Mouse (Mus musculus) midbrain, embryonic 13.5 days (tissue): Measurements from ENCODE around the gene Olfr486. TPM values are rescaled to one million over a fixed set of nuclear protein-coding genes. Genes with fewer than 3 reads are reported as not detected.
"Not testable (repeated sequence)": the region's sequence is repeated elsewhere in the genome, so short reads cannot be mapped to it uniquely, and the experiment has no call there.

Experiments used
- ATAC-seq: fragments of 200-750 bp; cut with Nextera tagmentation; 2 replicates; pipeline ENCODE4 v1.8.0; 2017; ENCODE audit warnings: mild to moderate bottlenecking, moderate TSS enrichment, moderate library complexity
- H3K27ac ChIP-seq: fragments of 300-500 bp; sonication (generic); 2 replicates; pipeline ENCODE4 v1.5.1; 2015; ENCODE audit warnings: inconsistent platforms, mild to moderate bottlenecking, moderate library complexity
- H3K27me3 ChIP-seq: fragments of 300-500 bp; sonication (generic); 2 replicates; pipeline ENCODE4 v1.6.1; 2015; ENCODE audit warnings: mild to moderate bottlenecking, inconsistent platforms
- H3K36me3 ChIP-seq: fragments of 300-500 bp; sonication (generic); 2 replicates; pipeline ENCODE4 v1.6.1; 2015; ENCODE audit warnings: mild to moderate bottlenecking, inconsistent platforms
- H3K4me1 ChIP-seq: fragments of 300-500 bp; sonication (generic); replicated peaks from 2 replicates; pipeline ENCODE4 v1.6.1; 2015; ENCODE audit warnings: inconsistent platforms
- H3K4me2 ChIP-seq: fragments of 300-500 bp; sonication (generic); replicated peaks from 2 replicates; pipeline ENCODE4 v1.6.1; 2015; ENCODE audit warnings: moderate library complexity, mild to moderate bottlenecking, inconsistent platforms
- H3K4me3 ChIP-seq: fragments of 300-500 bp; sonication (generic); replicated peaks from 2 replicates; pipeline ENCODE4 v1.5.1; 2015; ENCODE audit warnings: mild to moderate bottlenecking, inconsistent platforms
- H3K9ac ChIP-seq: fragments of 300-500 bp; sonication (generic); replicated peaks from 2 replicates; pipeline ENCODE4 v1.6.1; 2015; ENCODE audit warnings: mild to moderate bottlenecking, inconsistent platforms
- H3K9me3 ChIP-seq: fragments of 300-500 bp; sonication (generic); 2 replicates; pipeline ENCODE4 v1.6.1; 2016; ENCODE audit warnings: mild to moderate bottlenecking, inconsistent platforms
- WGBS: fragments of 180-500 bp; shearing (Covaris S2); methylation state at CpG from one replicate; pipeline ENCODE4 v1.1.7; 2015; 5-methylcytosine and 5-hydroxymethylcytosine counted together
- polyA plus RNA-seq: library from polyadenylated mRNA; unstranded; fragments of >200 nt; fragmentation: Nextera tagmentation; extraction: Ambion mirVana; gene quantifications from 2 replicates; pipeline ENCODE4 v1.2.1, GENCODE M21; 2015

Gene Olfr486
- not detected in 2 replicates for polyA plus RNA-seq

DNA sequence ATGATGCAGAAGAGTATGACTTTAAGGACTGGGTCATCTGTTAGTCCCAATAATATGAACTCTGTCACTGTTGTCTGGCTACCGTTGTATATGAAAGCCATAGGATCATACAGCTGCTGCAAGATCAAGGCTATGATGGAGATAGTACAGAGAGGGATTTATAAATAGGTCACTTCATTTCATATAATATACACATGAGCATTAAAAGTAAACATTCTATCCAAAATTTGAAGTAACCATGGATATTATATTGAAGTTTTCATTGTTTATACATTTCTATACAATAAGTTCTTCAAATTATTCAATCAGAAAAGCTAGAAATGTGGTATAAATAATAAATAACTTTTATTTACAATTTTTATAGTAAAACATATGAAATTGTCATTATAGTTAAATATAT lies at the start of gene Olfr486:
TSS of gene Olfr486 (minus strand) at position 101 of the 400 bp plus-strand sequence.
- H3K4me2 ChIP-seq, H3K9ac ChIP-seq, H3K4me1 ChIP-seq, H3K27ac ChIP-seq, H3K4me3 ChIP-seq, H3K36me3 ChIP-seq, H3K9me3 ChIP-seq, ATAC-seq, H3K27me3 ChIP-seq: not testable (repeated sequence)
- WGBS = 97% methylated on average over 1 of the region's 1 CpGs

DNA sequence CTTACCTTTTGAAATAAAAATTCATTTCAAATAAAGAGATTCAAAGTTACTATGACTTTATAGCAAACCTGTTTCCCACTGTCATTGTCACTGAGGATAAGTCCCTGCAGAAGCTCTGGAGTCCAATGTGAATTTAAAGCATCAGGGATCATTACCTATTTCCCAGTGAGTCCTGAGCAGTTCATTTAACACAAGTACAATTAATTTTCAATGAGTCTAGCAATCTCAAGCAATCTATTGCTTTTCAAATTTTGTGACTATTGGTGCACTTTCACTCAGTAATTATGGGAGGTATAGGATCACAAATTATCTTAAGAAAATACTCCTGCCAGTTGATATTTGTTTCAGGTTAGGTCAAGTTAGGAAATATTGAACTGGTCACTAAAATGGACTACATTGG lies 42.0 kb upstream of the Olfr486 start, which contains the start of gene Olfr487:
TSS of gene Olfr487 (minus strand) at position 101 of the 400 bp plus-strand sequence.
- not testable (repeated sequence) for H3K36me3 ChIP-seq, H3K4me1 ChIP-seq, H3K4me3 ChIP-seq, H3K9me3 ChIP-seq, ATAC-seq, H3K27ac ChIP-seq, H3K4me2 ChIP-seq, H3K27me3 ChIP-seq, H3K9ac ChIP-seq

DNA sequence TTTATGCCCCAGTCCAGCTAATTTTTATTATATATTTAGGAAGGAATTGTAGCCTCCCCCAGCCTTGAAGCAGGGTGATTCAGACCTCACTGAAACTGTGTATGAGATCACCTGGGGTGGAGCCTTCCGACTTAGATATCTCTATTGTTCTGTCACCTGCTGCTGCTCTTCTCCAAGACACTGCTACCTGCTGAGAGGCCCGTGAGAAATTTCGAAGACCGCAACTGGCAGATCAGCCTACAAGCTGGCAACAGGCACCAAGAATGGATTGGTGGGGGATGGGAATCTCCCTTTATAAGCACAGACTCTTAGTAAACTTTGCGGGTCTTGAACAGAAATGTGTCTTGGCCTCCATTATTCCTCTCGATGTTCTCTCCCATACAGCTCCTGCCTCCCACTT lies 24.4 kb upstream of the Olfr486 start:
- H3K36me3 ChIP-seq = no peaks in the 10 kb centered on the region
- no peaks in the 10 kb centered on the region for H3K27me3 ChIP-seq

GRCm38 (mm10) chr7:108196337-108196736 lies 23.8 kb upstream of the Olfr486 start:
- H3K27me3 ChIP-seq, H3K4me2 ChIP-seq, H3K4me1 ChIP-seq, H3K9me3 ChIP-seq, ATAC-seq, H3K4me3 ChIP-seq, H3K36me3 ChIP-seq, H3K27ac ChIP-seq, H3K9ac ChIP-seq: not testable (repeated sequence)
- WGBS = 50% methylated on average over 3 of the region's 3 CpGs

More for the DNA sequence above, 24.4 kb upstream of the Olfr486 start:
- Histone ChIP-seq H3K9ac (no peak overlapping the region), H3K4me2 (no peak overlapping the region), H3K4me3 (no peak overlapping the region), H3K4me1 (no peaks in the 10 kb centered on the region), H3K27ac (no peak overlapping the region), H3K9me3 (no peaks in the 10 kb centered on the region)
- WGBS = 56% methylated on average over 6 of the region's 6 CpGs
- ATAC-seq = no peak

DNA sequence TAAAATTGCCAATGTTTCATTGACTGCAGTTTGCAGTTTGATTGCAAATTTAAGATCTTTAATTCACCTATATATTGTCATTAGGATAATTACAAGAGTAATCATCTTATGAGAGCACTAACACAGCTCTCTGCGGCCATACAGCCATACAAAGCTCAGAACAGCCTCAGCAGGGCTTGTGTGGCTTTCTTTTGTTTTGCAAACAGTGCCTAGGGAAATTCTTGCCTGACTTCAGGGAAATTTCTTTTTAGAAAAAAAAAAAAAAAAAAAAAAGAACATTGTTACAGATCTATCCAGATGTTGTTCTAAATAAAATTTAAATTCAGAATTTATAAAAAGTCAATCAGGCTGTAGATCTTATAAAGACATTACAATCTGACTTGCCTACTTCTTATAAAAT lies 20.2 kb upstream of the Olfr486 start:
- not testable (repeated sequence) for H3K9me3 ChIP-seq, H3K36me3 ChIP-seq, H3K27me3 ChIP-seq, ATAC-seq, H3K27ac ChIP-seq, H3K4me3 ChIP-seq, H3K4me2 ChIP-seq, H3K9ac ChIP-seq, H3K4me1 ChIP-seq
- 38% methylated on average over 1 of the region's 1 CpGs for WGBS

DNA sequence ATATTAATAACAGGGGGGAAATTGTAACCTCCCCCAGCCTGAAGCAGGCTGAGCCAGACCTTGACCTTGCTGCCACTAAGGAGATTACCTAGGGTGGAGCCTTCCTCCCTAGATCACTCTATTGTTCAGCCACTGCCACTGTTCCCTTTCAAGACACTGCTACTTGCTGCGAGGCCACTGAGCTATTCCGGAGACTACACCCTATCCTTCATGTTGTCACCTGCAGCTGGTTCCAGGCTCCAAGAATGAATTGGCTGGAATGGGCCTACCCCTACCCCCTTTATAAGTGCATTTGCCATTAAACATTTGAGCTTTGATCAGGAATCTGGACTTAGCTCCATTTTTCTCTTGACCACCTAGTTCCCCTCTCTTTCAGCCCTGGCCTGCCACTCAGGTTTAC lies 18.7 kb upstream of the Olfr486 start:
- H3K27ac ChIP-seq, ATAC-seq: not testable (repeated sequence)
- 29% methylated on average over 2 of the region's 2 CpGs for WGBS

DNA sequence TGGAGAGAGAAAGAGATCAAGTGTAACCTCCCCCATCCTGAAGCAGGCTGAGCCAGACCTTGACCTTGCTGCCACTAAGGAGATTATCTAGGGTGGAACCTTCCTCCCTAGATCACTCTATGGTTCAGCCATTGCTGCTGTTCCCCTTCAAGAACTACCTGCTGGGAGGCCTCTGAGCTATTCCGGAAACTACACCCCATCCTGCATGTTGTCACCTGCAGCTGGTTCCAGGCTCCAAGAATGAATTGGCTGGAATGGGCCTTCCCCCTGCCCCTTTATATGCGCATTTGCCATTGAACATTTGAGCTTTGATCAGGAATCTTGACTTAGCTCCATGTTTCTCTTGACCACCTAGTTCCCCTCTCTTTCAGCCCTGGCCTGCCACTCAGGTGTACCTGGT lies 12.7 kb upstream of the Olfr486 start:
- H3K4me3 ChIP-seq, H3K9me3 ChIP-seq, H3K9ac ChIP-seq, H3K4me1 ChIP-seq, ATAC-seq, H3K27me3 ChIP-seq, H3K27ac ChIP-seq, H3K36me3 ChIP-seq, H3K4me2 ChIP-seq: not testable (repeated sequence)
- WGBS = 98% methylated on average over 2 of the region's 2 CpGs

More for the DNA sequence above, 18.7 kb upstream of the Olfr486 start:
- not testable (repeated sequence) for H3K27me3 ChIP-seq, H3K9me3 ChIP-seq, H3K9ac ChIP-seq, H3K4me2 ChIP-seq, H3K36me3 ChIP-seq, H3K4me1 ChIP-seq, H3K4me3 ChIP-seq

DNA sequence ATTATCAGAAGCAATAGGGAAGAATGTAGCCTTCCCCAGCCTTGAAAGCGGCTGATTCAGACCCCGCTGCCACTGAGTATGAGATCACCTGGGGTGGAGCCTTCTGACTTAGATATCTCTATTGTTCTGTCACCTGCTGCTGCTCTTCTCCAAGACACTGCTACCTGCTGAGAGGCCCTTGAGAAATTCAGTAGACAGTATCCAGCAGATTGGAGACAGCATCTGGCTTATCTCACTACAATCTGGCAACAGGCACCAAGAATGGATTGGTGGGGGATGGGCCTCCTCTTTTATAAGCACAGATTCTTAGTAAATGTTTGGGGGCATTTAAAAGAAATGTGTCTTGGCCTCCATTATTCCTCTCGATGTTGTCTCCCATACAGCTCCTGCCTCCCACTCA lies 11.9 kb upstream of the Olfr486 start:
- not testable (repeated sequence) for H3K4me2 ChIP-seq, ATAC-seq, H3K27me3 ChIP-seq, H3K9ac ChIP-seq, H3K9me3 ChIP-seq, H3K27ac ChIP-seq, H3K4me1 ChIP-seq, H3K36me3 ChIP-seq, H3K4me3 ChIP-seq
- WGBS = 80% methylated on average over 3 of the region's 3 CpGs

DNA sequence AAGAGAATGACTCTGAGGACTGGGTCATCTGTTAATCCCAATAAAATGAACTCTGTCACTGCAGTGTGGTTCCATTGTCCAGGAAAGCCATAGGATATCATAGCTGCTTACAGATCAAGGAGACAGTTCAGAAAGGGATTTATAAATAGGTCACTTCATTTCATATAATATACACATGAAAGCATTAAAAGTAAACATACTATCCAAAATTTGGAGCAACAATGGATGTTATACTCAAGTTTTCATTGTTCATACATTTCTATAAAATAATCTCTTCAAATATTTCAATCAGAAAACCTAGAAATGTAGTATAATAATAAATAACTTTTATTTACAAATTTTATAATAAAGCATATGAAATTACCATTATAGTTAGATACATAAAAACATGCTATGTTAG lies 12.8 kb downstream of the Olfr486 start, which contains the start of gene Olfr485:
TSS of gene Olfr485 (minus strand) at position 101 of the 400 bp plus-strand sequence.
- Histone ChIP-seq H3K27me3 (no peaks in the 10 kb centered on the region), H3K27ac (no peak within 1 kb of the TSS), H3K4me1 (no peaks in the 10 kb centered on the region), H3K36me3 (no peaks in the 10 kb centered on the region), H3K9ac (no peak within 1 kb of the TSS), H3K4me3 (no peak within 1 kb of the TSS), H3K4me2 (no peak within 1 kb of the TSS), H3K9me3 (no peaks in the 10 kb centered on the region)
- no peak for ATAC-seq

GRCm38 (mm10) chr7:108127349-108127748 lies 45.2 kb downstream of the Olfr486 start, which contains the start of gene Olfr484:
TSS of gene Olfr484 (minus strand) at chr7:108127449.
- Histone ChIP-seq H3K4me2 (no peak within 1 kb of the TSS), H3K9ac (no peak within 1 kb of the TSS), H3K36me3 (no peaks in the 10 kb centered on the region), H3K27me3 (no peaks in the 10 kb centered on the region), H3K9me3 (no peaks in the 10 kb centered on the region), H3K4me3 (no peak within 1 kb of the TSS), H3K4me1 (no peaks in the 10 kb centered on the region), H3K27ac (no peak within 1 kb of the TSS)
- no peak for ATAC-seq

Other genes with a start within 250 kb of the Olfr486 start
- not detected in 2 replicates for gene Olfr473, start 242.3 kb downstream of the Olfr486 start, polyA plus RNA-seq
- gene Olfr474, start 218.1 kb downstream of the Olfr486 start, polyA plus RNA-seq = not detected in 2 replicates
- not detected in 2 replicates for gene Olfr476, start 207.9 kb downstream of the Olfr486 start, polyA plus RNA-seq
- gene Olfr477, start 186.0 kb downstream of the Olfr486 start, polyA plus RNA-seq = not detected in 2 replicates
- not detected in 2 replicates for gene Olfr478, start 138.8 kb downstream of the Olfr486 start, polyA plus RNA-seq
- not detected in 2 replicates for gene Olfr479, start 122.0 kb downstream of the Olfr486 start, polyA plus RNA-seq
- gene Olfr480, start 105.4 kb downstream of the Olfr486 start, polyA plus RNA-seq = not detected in 2 replicates
- gene Olfr481, start 92.9 kb downstream of the Olfr486 start, polyA plus RNA-seq = not detected in 2 replicates
- gene Olfr482, start 75.2 kb downstream of the Olfr486 start, polyA plus RNA-seq = 0.08 TPM in 1 of 2 replicates, not detected in the other
- gene Olfr483, start 71.9 kb downstream of the Olfr486 start, polyA plus RNA-seq = not detected in 2 replicates
- gene Olfr484, start 45.3 kb downstream of the Olfr486 start, polyA plus RNA-seq = not detected in 2 replicates
- not detected in 2 replicates for gene Olfr485, start 12.9 kb downstream of the Olfr486 start, polyA plus RNA-seq
- not detected in 2 replicates for gene Olfr487, start 41.9 kb upstream of the Olfr486 start, polyA plus RNA-seq
- gene Olfr488, start 85.6 kb upstream of the Olfr486 start, polyA plus RNA-seq = not detected in 2 replicates
- gene Olfr490, start 116.2 kb upstream of the Olfr486 start, polyA plus RNA-seq = not detected in 2 replicates
- not detected in 2 replicates for gene Olfr491, start 140.7 kb upstream of the Olfr486 start, polyA plus RNA-seq
- not detected in 2 replicates for gene Olfr492, start 150.9 kb upstream of the Olfr486 start, polyA plus RNA-seq
- not detected in 2 replicates for gene Olfr493, start 174.2 kb upstream of the Olfr486 start, polyA plus RNA-seq
- gene Olfr494, start 192.6 kb upstream of the Olfr486 start, polyA plus RNA-seq = not detected in 2 replicates
- gene Olfr495, start 220.4 kb upstream of the Olfr486 start, polyA plus RNA-seq = not detected in 2 replicates
- gene Olfr497, start 247.7 kb upstream of the Olfr486 start, polyA plus RNA-seq = not detected in 2 replicates